Mouse (Mus musculus): ENCODE results near the gene Ccr1l1.
"Not testable (repeated sequence)": the region's sequence is repeated elsewhere in the genome, so short reads cannot be mapped to it uniquely, and the experiment has no call there.

Gene Ccr1l1

DNA sequence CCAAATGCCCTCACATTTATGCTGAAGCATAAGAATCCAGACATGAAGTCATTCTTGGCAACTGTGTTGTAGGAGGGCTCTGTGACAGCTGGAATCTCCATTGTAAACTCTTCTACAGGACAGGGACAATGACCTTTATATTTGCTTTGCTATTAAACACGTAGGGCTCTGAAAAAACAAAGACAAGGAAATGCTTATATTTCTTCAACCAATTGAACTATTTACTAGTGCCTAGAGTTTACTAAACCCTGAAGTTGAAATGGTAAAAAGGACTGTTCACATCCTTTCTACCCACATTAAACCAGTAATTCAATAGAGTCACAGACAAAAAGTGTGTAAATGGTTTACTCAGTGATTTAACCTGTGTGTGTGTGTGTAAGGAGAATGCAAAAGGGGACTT, at the start of gene Ccr1l1:
Gene Ccr1l1 (minus strand): TSS at position 101 of the 400 bp plus-strand sequence.
- no peak for DNase-seq

DNA sequence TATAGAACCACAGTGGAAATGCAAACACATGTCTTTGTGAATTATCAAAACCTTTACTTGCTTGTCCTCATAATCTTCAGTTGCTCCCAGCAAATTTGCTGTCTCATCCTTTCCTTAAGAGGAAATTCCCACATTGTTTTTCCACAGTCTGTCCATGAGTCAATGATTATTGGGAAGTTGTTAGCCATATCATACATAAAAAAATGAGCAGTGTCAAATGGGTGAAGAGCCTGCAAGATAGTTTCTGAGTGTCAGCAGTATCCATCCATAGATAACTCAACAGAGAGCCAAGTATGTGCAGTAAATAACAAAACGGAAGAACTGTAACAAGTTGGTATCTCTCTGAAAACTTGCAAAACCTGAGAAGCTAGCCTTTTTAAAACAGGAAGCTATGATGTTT, 43.5 kb upstream of the Ccr1l1 start, which contains the start of gene Ccr3:
Gene Ccr3 (plus strand): TSS at position 301 of the 400 bp plus-strand sequence.
- DNase-seq, result no peak

DNA sequence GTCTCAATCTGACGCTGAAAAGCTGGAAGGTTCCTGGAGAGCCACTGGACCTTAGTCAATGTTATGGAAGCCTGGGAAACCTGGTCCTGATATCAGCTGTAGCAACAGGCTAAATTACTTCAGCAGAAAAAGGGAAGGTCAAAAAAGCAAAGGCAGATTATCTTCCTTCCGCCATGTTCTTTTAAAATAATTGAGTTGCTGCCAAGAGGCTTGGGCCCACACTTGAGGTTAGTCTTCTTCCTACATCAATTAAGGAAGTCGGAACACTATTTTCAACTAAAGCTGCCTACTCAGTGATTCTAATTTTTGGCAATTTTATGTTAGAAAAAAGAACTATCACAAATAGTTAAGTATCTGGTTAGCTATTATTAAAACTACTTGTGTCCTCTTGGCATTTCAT, 41.7 kb upstream of the Ccr1l1 start:
- no peak for DNase-seq

DNA sequence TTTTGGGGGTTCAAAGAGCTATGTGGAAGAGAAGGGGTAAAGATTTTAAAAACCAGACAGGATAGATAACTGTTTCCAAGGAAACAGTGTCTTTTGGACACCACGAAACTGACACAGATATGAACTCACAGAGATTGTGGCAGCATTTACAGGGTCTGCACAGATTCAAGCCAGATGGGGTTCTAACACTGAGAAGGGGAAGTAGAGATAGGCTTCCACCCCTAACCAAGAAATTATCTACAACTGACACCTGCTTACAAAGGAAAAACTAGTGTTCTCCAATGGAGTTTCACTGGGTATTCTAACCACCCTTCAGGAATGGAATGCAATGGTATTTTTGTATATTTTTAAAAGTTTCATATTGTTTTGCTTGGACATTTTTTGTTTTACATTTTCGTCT, 37.8 kb upstream of the Ccr1l1 start:
- no peak for DNase-seq

DNA sequence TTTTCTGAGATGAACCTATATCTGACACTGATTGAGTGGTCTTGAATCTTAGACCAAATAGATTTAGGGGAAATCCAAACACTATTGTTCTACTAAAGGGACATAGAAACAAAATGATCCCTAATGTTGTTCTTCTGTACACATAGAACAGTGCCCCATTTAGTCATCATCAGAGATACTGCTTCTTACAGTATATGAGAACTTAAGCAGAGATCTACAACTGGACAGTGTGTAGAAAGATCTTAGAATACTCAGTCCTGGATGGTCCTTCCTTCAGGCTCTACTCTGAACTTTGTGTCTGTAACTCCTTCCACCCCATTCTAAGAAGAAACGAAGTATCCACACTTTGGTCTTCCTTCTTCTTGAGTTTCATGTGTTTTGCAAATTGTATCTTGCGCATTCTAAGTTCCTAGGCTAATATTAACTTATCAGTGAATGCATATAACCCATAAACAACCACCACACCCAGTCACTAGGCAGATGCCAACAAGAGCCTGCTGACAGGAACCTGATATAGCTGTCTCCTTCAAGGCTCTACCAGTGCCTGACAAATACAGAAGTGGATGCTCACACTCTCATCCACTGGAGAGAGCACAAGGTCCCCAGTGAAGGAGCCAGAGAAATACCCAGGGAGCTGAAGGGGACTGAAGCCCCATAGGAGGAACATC, 36.9 kb upstream of the Ccr1l1 start:
- no peak for DNase-seq

DNA sequence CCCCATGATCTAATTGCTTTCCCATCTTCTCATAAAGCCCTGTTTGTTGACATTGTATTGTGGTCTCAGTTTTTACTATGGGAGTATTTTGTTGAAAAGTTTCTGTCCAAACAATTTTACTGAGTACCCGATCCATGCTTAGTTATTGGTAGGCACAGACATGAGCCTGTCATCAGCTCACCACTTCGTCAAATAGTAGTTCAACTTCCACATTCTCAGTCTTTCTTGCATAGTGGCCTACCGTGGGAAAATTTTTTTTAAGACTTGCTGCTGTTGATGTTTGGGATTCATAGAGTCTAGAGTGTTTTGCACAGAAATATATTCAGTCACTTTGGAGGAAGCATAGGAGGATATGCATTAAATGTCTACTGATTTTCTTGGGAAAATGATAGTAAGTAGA, 35.1 kb upstream of the Ccr1l1 start:
- no peak for DNase-seq

DNA sequence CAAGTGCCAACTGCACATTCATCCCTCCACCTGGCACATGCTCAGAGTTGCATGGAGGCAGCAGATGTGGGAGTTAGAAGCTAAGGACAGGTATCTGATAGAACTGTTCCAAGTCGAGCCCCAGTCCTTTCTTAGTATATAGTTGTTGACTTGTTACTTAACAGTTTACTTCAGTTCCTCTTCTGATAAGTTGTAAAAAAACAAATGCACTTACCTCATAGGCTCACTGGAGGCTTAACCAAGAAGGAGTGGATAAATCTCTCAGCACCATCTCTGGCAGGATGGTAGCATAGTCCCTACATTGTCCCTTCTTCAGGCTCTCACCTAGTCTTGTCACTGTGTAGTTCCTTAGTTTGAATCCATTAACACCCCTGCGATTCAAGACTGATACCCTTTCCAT, 34.5 kb upstream of the Ccr1l1 start:
- no peak for DNase-seq

DNA sequence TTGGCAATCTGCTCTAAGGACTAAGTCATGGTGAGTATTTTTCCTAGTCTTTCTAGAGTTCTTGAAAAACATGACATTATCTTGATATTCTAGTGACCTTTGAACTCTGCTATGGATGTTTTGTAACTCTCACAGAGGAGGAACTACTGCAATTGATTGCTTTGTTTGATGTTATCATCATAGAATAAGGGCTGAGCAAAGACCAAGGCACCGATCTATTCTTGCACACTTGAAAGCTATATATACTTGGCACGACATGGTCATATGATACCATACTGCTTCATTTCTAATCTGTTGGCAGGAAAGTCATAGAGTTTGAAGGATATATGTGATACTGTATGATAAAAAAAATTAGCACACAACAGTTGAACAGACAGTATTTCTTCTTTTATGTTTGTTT, 21.6 kb upstream of the Ccr1l1 start:
- no peak for DNase-seq

DNA sequence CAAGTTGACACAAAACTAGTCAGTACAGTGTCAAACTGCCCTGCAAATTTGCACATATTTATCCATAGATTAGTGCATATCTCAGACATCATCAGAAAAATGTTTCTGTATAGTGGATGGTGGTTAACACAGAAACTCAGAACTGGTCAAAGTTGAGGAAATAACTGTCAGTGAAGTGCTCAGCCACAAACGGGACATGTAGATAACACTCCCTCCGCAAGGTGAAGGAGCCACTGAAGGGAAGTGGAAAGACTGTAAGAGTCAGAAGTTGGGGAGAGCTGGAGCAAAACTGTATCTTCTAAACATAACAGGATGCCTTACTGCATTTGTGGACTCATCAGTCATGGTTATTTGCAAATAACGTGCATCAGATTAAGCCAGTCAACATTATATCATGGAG, 19.5 kb upstream of the Ccr1l1 start:
- no peak for DNase-seq

DNA sequence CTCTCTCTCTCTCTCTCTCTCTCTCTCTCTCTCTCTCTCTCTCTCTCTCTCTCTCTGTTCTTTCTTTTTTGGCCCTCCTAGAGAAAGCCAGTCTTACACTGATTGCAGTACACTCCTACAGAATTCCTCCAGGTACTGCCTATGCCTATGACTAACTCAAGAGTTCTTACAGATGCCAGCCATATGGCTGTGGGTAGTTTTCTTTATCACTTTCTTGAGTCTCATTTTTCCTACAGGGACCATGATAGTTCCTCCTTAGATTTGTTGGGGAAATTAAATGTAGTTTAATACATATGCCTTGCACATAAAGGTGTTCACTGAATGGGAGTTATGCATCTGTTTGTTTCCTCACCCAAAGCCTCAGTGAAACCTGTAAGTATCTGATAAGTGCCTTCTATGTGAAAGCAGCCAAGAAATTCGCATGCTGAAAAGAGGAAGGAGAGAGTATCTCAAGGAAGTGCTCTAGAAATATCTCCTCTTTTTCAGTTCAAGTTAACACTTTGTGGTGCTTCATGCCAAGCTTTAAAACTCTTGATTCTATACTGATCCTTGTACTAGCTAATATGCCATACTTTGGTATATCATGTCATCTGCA, 13.2 kb upstream of the Ccr1l1 start:
- peak; percentile 21 for DNase-seq

DNA sequence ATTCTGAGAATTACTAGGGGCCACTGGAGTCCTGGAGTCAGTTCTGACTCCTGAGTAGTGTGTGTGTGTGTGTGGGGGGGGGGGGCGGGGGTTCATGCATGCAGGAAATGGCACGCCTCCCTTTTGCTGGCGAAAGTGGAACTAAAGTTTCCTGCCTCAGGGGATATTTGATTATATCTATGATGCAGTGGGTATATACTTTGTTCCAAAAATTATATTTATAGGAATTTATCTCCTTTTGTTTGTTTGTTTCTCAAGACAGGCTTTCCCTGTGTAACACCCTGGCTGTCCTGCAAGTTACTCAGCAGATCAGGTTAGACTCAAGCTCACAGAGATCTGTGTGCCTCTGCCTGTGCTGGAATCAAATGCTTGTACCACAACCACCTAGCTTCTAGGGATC, 11.5 kb upstream of the Ccr1l1 start:
- no peak for DNase-seq

DNA sequence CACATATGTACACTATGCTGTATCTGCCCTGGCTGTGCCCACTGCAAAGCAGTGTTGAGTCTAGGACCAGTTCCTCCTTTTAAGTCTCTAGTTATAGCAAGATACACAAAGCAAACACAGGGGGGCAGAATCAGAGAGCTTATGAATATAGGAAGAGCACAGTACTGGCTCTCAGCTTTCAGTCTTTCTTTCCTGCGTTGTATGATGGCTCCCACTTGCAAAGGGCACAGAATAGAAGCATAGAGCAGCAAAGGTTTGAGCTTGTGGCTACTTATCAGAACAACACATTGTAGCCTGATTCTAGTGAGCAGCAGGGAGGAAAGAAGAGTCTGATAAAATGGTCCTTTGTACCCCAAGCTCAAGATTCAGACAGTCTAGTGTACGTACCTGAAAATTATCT, 8.0 kb upstream of the Ccr1l1 start:
- peak; percentile 46 for DNase-seq

DNA sequence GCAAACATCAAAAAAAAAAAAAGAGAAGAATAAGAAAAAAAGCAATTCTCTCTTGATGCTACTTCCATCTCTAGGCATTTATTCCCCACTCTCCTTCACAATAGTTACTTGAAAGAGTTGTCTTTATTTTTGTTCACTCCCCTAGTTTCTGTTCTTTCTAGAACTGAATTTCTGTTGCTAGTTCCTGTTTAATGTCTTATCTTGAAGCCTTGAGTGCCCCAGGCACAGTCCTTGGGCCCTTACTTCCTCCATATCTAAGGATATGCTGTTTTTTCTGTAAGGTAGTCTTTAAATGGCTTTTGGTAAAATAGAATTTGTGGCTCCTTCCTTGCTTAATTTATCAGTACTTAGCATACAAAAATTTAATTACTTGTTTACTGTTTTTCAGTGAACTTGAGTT, 6.7 kb upstream of the Ccr1l1 start:
- no peak for DNase-seq

DNA sequence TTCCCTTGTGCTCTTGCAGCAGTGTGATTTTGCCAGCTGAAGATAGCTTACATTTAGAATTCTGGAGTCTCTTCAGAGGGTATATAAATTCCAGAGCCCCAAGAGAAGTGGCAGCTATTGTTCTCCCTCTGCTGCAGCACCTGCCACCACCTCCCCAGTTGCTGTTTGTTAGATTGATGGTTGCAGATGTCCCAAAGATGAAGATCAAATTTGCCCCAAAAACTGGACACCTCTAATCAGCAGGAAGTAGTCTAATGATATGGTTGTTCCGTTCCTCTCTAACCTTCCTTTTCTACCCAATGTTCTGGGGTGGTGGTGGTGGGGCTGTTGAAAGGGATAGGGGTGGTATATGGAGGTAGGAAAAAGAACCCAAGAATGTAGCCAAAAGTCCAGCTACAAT, 4.5 kb upstream of the Ccr1l1 start:
- no peak for DNase-seq

DNA sequence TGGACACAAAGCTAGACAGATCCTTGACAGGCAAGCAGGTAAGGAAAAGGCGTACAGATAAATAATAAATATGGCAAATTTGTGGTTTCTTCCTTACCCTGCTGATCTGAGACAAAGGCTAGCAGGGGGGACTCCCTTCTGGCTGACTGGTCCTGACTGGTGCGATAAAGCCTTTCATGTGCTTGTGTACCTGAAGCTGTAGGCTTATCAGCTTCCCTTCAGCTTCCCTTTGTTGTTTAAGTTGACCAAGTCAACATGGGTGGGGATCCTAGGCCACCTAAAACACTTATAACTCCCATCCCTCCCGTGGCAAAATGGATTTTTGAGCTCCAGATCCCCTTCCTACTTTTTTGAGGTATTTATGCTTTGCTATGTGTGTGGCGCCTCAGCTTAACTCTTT, 3.7 kb upstream of the Ccr1l1 start:
- no peak for DNase-seq

DNA sequence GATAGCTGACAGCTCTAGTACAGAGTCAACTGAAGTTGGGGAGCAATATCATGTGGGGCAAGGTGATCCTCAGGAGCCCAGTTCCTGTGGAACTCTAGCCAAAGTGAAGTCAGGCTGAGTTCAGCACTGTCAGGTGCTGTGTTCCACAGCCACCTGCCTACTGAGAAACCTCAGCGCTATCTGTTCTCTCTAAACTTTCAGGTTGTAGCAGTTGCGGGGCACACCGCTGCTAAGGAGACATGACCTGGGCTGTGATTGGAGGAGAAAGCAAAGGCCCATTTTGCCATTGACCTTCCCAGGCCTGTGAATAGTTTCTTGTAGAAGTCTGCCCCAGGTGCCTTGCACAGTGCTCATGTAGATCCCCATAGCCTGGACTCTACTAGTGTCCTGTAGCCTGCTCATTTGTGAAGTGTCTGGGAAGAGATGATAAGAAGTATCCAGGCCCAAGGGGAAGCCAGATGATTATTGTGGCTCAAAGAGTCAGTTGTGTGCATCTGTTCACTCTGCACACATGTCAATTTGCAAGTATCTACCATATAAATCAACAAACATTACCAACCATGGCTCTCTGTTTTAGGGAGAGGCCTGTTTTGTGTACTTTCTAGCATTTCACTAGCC, 2.8 kb upstream of the Ccr1l1 start:
- not testable (repeated sequence) for DNase-seq

DNA sequence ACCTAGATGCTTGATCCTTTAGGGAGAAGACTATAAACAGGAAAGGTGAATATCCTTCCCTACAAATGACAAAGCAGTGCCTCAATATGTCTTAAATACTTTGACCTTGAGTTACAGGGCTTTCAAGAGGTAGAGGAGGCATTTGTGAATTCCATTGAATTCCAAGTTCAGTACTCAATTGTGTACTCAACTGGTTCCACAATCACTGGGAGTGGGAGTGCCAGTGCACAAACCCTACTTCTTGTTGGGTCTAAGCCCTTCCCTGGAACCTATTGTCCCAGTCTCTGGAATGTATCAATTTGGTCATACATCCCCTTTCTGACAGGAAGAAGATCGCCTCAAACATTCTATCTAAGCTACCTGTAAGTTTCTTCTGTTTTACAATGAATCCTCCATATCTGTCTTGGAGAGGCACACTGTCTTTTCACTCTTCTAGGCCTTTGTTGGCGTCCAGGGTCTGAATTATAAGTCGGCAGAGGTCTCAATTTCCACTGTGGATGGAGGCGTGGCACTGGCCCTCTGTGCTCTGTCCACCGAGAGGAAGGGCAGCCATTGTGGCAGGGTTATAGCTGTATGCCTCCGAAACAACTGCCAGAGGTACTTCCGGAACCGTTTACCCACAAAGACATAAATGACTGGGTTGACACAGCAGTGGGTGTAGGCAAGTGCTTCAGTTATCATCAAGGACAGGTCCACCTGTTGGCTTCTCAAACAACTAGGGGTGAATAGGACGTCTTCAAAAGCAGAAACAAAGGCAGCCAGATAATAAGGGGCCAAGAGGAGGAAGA, 1.1 kb downstream of the Ccr1l1 start:
- no peak for DNase-seq

DNA sequence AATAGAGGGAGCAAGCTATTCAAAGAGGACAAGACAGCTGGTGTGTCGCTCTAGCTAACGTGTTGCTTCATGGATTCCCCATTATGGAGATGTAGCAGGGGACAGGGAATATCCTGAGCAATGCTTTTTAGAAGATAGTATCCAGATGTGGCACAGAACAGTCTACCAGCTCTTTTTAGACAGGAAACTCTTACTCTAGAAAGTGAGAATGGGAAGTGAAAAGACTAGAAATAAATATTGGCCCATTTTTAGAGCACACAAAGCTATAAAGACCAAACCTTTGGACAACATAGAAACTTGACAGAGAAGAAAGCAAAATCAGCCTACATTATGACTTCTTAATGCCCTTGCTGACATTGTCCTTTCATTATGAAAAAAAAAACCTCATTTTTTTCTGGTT, 2.6 kb downstream of the Ccr1l1 start:
- no peak for DNase-seq

DNA sequence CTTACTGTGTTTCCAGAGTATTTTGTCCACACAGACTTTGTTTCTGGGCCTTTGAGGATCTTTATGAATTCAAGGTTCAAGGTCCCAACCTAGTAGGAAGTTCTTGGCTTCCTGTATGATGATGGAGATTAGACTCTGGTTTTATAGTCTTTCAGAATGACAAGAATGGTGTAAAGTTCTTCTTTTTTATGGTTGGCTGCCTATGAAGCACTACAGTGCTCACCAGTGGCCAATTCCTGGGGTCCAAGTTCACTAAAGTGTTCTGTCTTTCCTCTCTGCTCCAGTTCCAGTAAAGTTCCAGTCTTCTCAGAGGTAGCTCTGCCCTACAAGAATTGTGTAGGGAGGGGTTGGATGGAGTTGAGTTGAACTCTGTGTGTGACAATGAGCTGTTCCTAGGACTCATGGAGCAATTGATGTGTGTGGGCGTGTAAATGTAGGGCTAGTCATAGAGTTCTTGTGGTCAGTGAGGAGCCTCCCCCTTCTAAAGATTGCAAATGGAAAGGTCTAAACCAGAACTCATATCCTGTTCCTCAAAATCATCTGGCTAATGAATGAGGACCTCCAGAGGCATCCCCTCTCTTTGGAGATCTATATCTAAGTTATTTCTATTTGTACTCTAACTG, 9.8 kb downstream of the Ccr1l1 start, which contains the start of gene Ccr1:
Gene Ccr1 (minus strand): TSS at position 403 of the 623 bp plus-strand sequence.
- DNase-seq, result no peak

DNA sequence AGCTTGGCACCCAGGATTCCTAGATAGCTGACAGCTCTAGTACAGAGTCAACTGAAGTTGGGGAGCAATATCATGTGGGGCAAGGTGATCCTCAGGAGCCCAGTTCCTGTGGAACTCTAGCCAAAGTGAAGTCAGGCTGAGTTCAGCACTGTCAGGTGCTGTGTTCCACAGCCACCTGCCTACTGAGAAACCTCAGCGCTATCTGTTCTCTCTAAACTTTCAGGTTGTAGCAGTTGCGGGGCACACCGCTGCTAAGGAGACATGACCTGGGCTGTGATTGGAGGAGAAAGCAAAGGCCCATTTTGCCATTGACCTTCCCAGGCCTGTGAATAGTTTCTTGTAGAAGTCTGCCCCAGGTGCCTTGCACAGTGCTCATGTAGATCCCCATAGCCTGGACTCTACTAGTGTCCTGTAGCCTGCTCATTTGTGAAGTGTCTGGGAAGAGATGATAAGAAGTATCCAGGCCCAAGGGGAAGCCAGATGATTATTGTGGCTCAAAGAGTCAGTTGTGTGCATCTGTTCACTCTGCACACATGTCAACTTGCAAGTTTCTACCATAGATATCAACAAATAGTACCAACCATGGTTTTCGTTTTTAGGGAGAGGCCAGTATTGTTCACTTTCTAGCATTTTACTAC, 11.2 kb downstream of the Ccr1l1 start:
- DNase-seq, result not testable (repeated sequence)

DNA sequence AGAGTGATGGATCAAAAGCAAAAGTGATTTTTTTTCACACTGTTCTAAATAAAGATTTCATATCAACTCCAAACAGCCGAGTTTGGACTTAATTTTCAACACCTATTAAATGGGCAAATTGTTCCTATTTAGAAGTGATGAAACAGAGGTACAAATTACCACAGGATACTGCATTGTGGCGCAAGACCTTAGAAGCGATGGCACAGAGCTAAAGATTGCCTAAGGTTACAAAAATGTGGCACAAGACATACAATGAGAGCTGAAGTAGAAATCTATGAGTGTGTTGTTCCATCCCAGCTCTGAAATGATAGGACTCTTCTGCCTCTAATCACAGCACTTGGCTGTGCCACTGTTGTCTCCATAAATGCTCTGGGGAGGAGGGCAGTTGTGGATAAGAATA, 13.4 kb downstream of the Ccr1l1 start:
- DNase-seq, result no peak

DNA sequence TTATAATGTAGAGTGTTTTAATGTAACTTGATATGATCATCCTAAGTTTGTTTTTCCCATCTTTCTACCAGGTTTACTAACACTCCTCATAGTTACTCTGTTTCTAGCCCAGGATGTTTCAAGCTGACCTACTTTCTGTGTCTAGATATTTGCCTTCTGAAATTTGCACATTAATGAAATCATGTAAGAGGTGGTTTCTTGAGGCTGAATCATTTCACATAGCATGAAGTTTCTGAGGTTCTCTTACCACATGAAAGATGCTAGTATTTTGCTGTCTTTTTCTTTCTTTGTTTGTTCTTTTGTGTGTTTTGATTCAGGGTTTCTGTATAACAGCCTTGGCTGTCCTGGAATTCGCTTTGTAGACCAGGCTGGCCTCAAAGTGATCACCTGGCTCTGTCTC, 18.0 kb downstream of the Ccr1l1 start:
- DNase-seq, result no peak

Data from layer of hippocampus, adult 9-11 months (tissue).